Mouse (Mus musculus): ENCODE results near the gene Prkn. TPM values are rescaled to one million over a fixed set of nuclear protein-coding genes. Genes with fewer than 3 reads are reported as not detected.

Gene Prkn
- polyA plus RNA-seq, 1 experiment from 2014 or later: 3.5 TPM

DNA sequence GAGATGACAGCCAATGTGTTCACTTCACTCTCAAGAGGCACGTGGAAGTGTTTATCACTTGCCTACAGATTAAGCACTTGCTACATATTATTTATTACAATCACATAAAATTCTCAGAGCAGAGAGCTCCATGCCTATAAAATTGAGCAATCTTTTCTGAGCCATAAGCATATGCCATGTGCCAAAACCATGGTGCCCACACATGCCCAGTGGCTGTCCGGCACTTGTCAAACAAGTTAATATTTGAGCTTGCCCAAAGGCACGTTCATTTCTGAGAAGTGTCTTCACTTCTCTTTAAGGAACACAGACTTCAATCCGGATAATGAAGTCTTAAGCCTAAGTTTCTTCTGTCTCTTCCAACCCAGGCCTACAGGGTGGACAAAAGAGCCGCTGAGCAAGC, 1210.1 kb downstream of the Prkn start:
- H3K36me3 ChIP-seq (ENCODE audit: control insufficient read depth, insufficient read depth, low read length): no peaks in the 10 kb centered on the region
- H3K9ac ChIP-seq (ENCODE audit: low read length): no peak overlapping the region
- peaks cover 2 to 8% of the 10 kb centered on the region in 2 experiments; a peak in 3 of 4 replicates for H3K4me1 ChIP-seq (ENCODE audit: control insufficient read depth in 2 of 2, insufficient read depth in 2 of 2, low read length in 2 of 2)
- WGBS: 77% methylated on average over 5 of the region's 5 CpGs
- ATAC-seq (ENCODE audit: insufficient number of reproducible peaks, insufficient read depth, low FRiP score, low read depth): no peak
- H3K27me3 ChIP-seq (ENCODE audit: control insufficient read depth, insufficient read depth, low read length): no peaks in the 10 kb centered on the region
- no peak overlapping the region for H3K4me2 ChIP-seq (ENCODE audit: low read length)
- peaks cover 4% of the 10 kb centered on the region; the same call in 1 of the 2 replicates for H3K9me3 ChIP-seq (ENCODE audit: control insufficient read depth, low read length)
- H3K4me3 ChIP-seq (ENCODE audit: control insufficient read depth in 1 of 2, insufficient read depth in 1 of 2, low read depth in 1 of 2, low read length in 2 of 2): no peak overlapping the region
- no peak overlapping the region for H3K27ac ChIP-seq (replicated peaks in 1 of 2; ENCODE audit: control insufficient read depth in 1 of 2, insufficient read depth in 1 of 2, low read depth in 2 of 2, low read length in 2 of 2)

DNA sequence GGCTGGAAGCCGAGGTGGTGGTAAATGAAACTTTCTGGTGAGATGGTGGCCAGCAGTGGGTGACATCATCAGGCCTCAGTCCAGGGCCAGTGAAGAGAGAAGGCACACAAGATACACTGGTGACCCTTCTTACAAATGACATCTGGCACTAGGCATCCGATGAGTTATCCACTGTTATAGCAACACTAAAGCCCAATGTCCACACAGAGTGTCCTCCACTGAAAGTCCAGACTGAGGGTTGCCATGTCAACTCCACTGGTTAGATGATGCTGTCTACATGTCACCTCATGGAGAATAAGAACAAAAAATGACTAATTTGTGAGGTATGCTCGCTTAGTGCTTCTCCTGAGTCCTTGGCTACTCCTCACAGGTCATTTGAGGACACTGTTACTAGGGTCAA, 1210.8 kb downstream of the Prkn start:
- Histone ChIP-seq H3K27me3 (ENCODE audit: control insufficient read depth, insufficient read depth, low read length) (no peaks in the 10 kb centered on the region), H3K4me2 (ENCODE audit: low read length) (no peak overlapping the region), H3K36me3 (ENCODE audit: control insufficient read depth, insufficient read depth, low read length) (no peaks in the 10 kb centered on the region), H3K4me1 (ENCODE audit: control insufficient read depth in 2 of 2, insufficient read depth in 2 of 2, low read length in 2 of 2) (peaks cover 2 to 8% of the 10 kb centered on the region in 2 experiments; a peak in 3 of 4 replicates), H3K9me3 (ENCODE audit: control insufficient read depth, low read length) (peaks cover 4% of the 10 kb centered on the region; the same call in 1 of the 2 replicates), H3K9ac (ENCODE audit: low read length) (no peak overlapping the region), H3K27ac (replicated peaks in 1 of 2; ENCODE audit: control insufficient read depth in 1 of 2, insufficient read depth in 1 of 2, low read depth in 2 of 2, low read length in 2 of 2) (no peak overlapping the region), H3K4me3 (ENCODE audit: control insufficient read depth in 1 of 2, insufficient read depth in 1 of 2, low read depth in 1 of 2, low read length in 2 of 2) (no peak overlapping the region)
- 79% methylated on average over 3 of the region's 3 CpGs for WGBS
- ATAC-seq (ENCODE audit: insufficient number of reproducible peaks, insufficient read depth, low FRiP score, low read depth): no peak

DNA sequence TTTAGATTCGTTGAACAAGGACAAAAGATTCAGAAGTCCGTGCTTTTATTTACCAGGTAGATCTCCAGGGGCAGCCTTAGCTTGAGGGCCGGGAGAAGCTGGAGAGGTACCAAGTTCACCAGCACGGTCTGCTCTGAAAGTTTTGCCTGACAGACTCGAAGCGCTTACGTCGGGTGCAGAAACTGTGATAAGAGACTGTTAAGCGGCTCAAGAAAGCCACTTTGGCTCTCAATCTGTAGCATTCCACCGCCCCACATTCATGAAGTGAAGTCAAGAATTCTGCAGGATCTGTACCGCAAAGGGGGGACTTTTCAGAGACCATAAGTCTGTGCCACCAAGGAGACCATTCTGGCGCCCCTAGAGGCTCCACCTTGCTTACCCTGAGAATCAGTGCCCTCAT, 1212.5 kb downstream of the Prkn start:
- Histone ChIP-seq H3K9ac (ENCODE audit: low read length) (no peak overlapping the region), H3K9me3 (ENCODE audit: control insufficient read depth, low read length) (peaks cover 4% of the 10 kb centered on the region; the same call in 1 of the 2 replicates), H3K27me3 (ENCODE audit: control insufficient read depth, insufficient read depth, low read length) (no peaks in the 10 kb centered on the region), H3K4me3 (ENCODE audit: control insufficient read depth in 1 of 2, insufficient read depth in 1 of 2, low read depth in 1 of 2, low read length in 2 of 2) (no peak overlapping the region), H3K36me3 (ENCODE audit: control insufficient read depth, insufficient read depth, low read length) (no peaks in the 10 kb centered on the region), H3K4me2 (ENCODE audit: low read length) (no peak overlapping the region), H3K27ac (replicated peaks in 1 of 2; ENCODE audit: control insufficient read depth in 1 of 2, insufficient read depth in 1 of 2, low read depth in 2 of 2, low read length in 2 of 2) (no peak overlapping the region), H3K4me1 (ENCODE audit: control insufficient read depth in 2 of 2, insufficient read depth in 2 of 2, low read length in 2 of 2) (peaks cover 2 to 8% of the 10 kb centered on the region in 2 experiments; a peak in 3 of 4 replicates)
- ATAC-seq (ENCODE audit: insufficient number of reproducible peaks, insufficient read depth, low FRiP score, low read depth): no peak
- WGBS: 67% methylated on average over 12 of the region's 12 CpGs

DNA sequence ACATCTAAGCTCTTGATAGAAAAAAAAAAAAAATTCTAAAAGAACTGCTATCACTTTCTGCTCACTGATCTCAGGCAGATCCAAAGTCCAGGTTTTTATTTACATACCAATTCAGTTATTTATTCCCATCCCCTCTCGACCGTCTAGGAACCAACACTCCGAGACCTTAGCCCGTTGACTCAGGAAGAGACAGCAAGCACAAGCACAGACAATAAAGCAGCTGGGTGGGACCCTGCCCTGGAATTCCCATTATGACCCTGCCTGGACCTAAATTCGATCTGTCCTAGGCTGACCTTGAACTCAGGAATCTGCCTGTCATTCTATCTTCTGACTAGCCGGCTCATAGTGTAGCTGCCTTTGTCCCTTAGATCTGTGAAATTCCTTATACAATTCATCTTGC, 1218.9 kb downstream of the Prkn start:
- no peaks in the 10 kb centered on the region for H3K9me3 ChIP-seq (ENCODE audit: control insufficient read depth, low read length)
- H3K27ac ChIP-seq (replicated peaks in 1 of 2; ENCODE audit: control insufficient read depth in 1 of 2, insufficient read depth in 1 of 2, low read depth in 2 of 2, low read length in 2 of 2): no peak overlapping the region
- H3K4me1 ChIP-seq (ENCODE audit: control insufficient read depth in 2 of 2, insufficient read depth in 2 of 2, low read length in 2 of 2): no peaks in the 10 kb centered on the region
- H3K4me2 ChIP-seq (ENCODE audit: low read length): no peak overlapping the region
- ATAC-seq (ENCODE audit: insufficient number of reproducible peaks, insufficient read depth, low FRiP score, low read depth): no peak
- H3K9ac ChIP-seq (ENCODE audit: low read length): no peak overlapping the region
- 87% methylated on average over 6 of the region's 6 CpGs for WGBS
- H3K36me3 ChIP-seq (ENCODE audit: control insufficient read depth, insufficient read depth, low read length): no peaks in the 10 kb centered on the region
- no peaks in the 10 kb centered on the region for H3K27me3 ChIP-seq (ENCODE audit: control insufficient read depth, insufficient read depth, low read length)
- H3K4me3 ChIP-seq (ENCODE audit: control insufficient read depth in 1 of 2, insufficient read depth in 1 of 2, low read depth in 1 of 2, low read length in 2 of 2): no peak overlapping the region

DNA sequence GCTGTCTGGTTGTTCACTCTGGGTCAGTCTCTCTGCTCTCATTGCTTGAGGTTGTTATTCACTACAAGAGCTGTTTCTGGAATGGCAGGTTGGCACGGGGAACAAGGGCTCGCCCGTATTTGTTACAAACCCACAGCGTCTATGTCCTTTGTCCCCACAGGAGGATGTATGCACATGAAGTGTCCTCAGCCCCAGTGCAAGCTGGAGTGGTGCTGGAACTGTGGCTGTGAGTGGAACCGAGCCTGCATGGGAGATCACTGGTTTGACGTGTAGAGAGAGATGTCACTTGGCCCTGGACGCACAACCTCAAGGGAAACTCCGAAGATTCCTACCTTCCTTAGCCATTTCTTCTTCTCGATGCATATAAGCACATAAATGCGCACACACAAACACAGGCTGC, 1221.2 kb downstream of the Prkn start:
- H3K4me2 ChIP-seq (ENCODE audit: low read length): no peak overlapping the region
- no peak for ATAC-seq (ENCODE audit: insufficient number of reproducible peaks, insufficient read depth, low FRiP score, low read depth)
- no peaks in the 10 kb centered on the region for H3K4me1 ChIP-seq (ENCODE audit: control insufficient read depth in 2 of 2, insufficient read depth in 2 of 2, low read length in 2 of 2)
- no peaks in the 10 kb centered on the region for H3K27me3 ChIP-seq (ENCODE audit: control insufficient read depth, insufficient read depth, low read length)
- WGBS: 75% methylated on average over 10 of the region's 10 CpGs
- H3K9me3 ChIP-seq (ENCODE audit: control insufficient read depth, low read length): no peaks in the 10 kb centered on the region
- H3K27ac ChIP-seq (replicated peaks in 1 of 2; ENCODE audit: control insufficient read depth in 1 of 2, insufficient read depth in 1 of 2, low read depth in 2 of 2, low read length in 2 of 2): no peak overlapping the region
- H3K36me3 ChIP-seq (ENCODE audit: control insufficient read depth, insufficient read depth, low read length): no peaks in the 10 kb centered on the region
- H3K4me3 ChIP-seq (ENCODE audit: control insufficient read depth in 1 of 2, insufficient read depth in 1 of 2, low read depth in 1 of 2, low read length in 2 of 2): no peak overlapping the region
- H3K9ac ChIP-seq (ENCODE audit: low read length): no peak overlapping the region

DNA sequence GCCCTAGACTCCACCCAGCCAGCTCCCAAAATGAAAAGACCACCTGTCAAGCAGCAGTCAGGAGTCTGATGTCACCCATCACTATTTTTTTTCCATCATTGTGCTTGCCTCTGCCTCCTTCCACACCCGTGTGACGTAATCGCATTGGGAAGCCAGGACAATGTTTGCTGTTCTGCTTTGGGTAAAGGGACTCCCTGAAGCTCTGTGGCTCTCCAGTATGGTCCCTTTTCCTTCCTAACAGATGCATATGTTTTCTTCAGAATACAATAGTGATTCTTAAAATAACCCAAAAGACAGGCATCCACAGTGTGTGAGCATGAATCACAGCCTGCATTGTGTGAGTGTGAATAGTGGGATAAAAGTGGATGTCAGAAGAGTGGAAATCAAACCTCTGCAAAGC, 1222.7 kb downstream of the Prkn start:
- H3K4me1 ChIP-seq (ENCODE audit: control insufficient read depth in 2 of 2, insufficient read depth in 2 of 2, low read length in 2 of 2): no peaks in the 10 kb centered on the region
- no peak overlapping the region for H3K4me2 ChIP-seq (ENCODE audit: low read length)
- no peak overlapping the region for H3K9ac ChIP-seq (ENCODE audit: low read length)
- no peak for ATAC-seq (ENCODE audit: insufficient number of reproducible peaks, insufficient read depth, low FRiP score, low read depth)
- WGBS: 69% methylated on average over 3 of the region's 3 CpGs
- no peaks in the 10 kb centered on the region for H3K27me3 ChIP-seq (ENCODE audit: control insufficient read depth, insufficient read depth, low read length)
- no peaks in the 10 kb centered on the region for H3K9me3 ChIP-seq (ENCODE audit: control insufficient read depth, low read length)
- H3K36me3 ChIP-seq (ENCODE audit: control insufficient read depth, insufficient read depth, low read length): no peaks in the 10 kb centered on the region
- H3K27ac ChIP-seq (replicated peaks in 1 of 2; ENCODE audit: control insufficient read depth in 1 of 2, insufficient read depth in 1 of 2, low read depth in 2 of 2, low read length in 2 of 2): no peak overlapping the region
- no peak overlapping the region for H3K4me3 ChIP-seq (ENCODE audit: control insufficient read depth in 1 of 2, insufficient read depth in 1 of 2, low read depth in 1 of 2, low read length in 2 of 2)

DNA sequence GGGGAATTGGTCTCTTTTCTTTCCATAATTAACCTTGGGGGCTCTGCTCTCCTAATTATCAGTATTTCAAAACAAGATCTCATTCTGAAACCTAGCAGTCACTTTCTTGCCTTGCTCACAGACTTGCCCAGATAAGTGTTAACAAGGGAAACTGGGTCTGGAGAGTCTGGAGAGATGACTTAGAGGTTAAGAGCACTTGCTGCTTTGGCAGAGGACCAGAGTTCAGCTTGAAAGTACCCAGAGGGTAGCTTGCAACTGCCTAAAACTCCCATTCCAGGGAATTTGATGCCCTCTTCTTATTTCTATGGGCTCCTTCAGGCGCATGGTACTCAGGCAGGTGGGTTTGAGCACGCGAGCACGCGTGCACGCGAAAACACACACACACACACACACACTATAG, 1223.3 kb downstream of the Prkn start:
- H3K9ac ChIP-seq (ENCODE audit: low read length): no peak overlapping the region
- no peak overlapping the region for H3K4me3 ChIP-seq (ENCODE audit: control insufficient read depth in 1 of 2, insufficient read depth in 1 of 2, low read depth in 1 of 2, low read length in 2 of 2)
- H3K27me3 ChIP-seq (ENCODE audit: control insufficient read depth, insufficient read depth, low read length): no peaks in the 10 kb centered on the region
- no peaks in the 10 kb centered on the region for H3K9me3 ChIP-seq (ENCODE audit: control insufficient read depth, low read length)
- 95% methylated on average over 7 of the region's 7 CpGs for WGBS
- ATAC-seq (ENCODE audit: insufficient number of reproducible peaks, insufficient read depth, low FRiP score, low read depth): no peak
- H3K27ac ChIP-seq (replicated peaks in 1 of 2; ENCODE audit: control insufficient read depth in 1 of 2, insufficient read depth in 1 of 2, low read depth in 2 of 2, low read length in 2 of 2): no peak overlapping the region
- H3K4me2 ChIP-seq (ENCODE audit: low read length): no peak overlapping the region
- H3K36me3 ChIP-seq (ENCODE audit: control insufficient read depth, insufficient read depth, low read length): no peaks in the 10 kb centered on the region
- no peaks in the 10 kb centered on the region for H3K4me1 ChIP-seq (ENCODE audit: control insufficient read depth in 2 of 2, insufficient read depth in 2 of 2, low read length in 2 of 2)

DNA sequence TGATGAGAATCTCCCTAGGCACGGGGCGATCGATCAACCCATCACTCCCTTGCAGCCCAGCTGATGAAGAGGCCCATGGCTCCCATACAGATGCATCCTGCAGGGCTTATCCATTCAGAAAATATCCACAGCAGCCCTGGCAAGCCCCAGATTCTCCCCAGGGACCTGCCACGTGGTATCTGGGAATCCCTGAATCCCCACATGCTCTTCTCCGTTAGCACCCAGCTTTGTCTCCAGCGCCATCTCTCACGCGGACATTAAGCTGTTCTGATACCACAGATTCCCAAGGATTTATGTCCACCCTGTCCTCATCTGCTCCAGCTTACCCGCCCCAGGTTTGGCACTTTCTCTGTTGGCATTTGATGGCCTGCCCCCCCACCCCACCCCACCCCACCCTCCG, 1225.9 kb downstream of the Prkn start:
- Histone ChIP-seq H3K4me1 (ENCODE audit: control insufficient read depth in 2 of 2, insufficient read depth in 2 of 2, low read length in 2 of 2) (no peaks in the 10 kb centered on the region), H3K36me3 (ENCODE audit: control insufficient read depth, insufficient read depth, low read length) (no peaks in the 10 kb centered on the region), H3K4me2 (ENCODE audit: low read length) (no peak overlapping the region), H3K4me3 (ENCODE audit: control insufficient read depth in 1 of 2, insufficient read depth in 1 of 2, low read depth in 1 of 2, low read length in 2 of 2) (no peak overlapping the region), H3K27ac (replicated peaks in 1 of 2; ENCODE audit: control insufficient read depth in 1 of 2, insufficient read depth in 1 of 2, low read depth in 2 of 2, low read length in 2 of 2) (no peak overlapping the region), H3K9ac (ENCODE audit: low read length) (no peak overlapping the region), H3K27me3 (ENCODE audit: control insufficient read depth, insufficient read depth, low read length) (no peaks in the 10 kb centered on the region), H3K9me3 (ENCODE audit: control insufficient read depth, low read length) (0 out of 2 replicates have a peak, but pooled peaks cover 1% of the 10 kb centered on the region)
- 73% methylated on average over 10 of the region's 10 CpGs for WGBS
- ATAC-seq (ENCODE audit: insufficient number of reproducible peaks, insufficient read depth, low FRiP score, low read depth): no peak
